Mouse (Mus musculus): Measurements from ENCODE around the gene Rplp2. TPM values are rescaled to one million over a fixed set of nuclear protein-coding genes. Genes with fewer than 3 reads are reported as not detected.
"Not testable (repeated sequence)": the region's sequence is repeated elsewhere in the genome, so short reads cannot be mapped to it uniquely, and the experiment has no call there.

Gene Rplp2
- polyA plus RNA-seq (2015; fragmentation: Nextera tagmentation; extraction: Ambion mirVana): 771 and 809 TPM in 2 replicates

DNA sequence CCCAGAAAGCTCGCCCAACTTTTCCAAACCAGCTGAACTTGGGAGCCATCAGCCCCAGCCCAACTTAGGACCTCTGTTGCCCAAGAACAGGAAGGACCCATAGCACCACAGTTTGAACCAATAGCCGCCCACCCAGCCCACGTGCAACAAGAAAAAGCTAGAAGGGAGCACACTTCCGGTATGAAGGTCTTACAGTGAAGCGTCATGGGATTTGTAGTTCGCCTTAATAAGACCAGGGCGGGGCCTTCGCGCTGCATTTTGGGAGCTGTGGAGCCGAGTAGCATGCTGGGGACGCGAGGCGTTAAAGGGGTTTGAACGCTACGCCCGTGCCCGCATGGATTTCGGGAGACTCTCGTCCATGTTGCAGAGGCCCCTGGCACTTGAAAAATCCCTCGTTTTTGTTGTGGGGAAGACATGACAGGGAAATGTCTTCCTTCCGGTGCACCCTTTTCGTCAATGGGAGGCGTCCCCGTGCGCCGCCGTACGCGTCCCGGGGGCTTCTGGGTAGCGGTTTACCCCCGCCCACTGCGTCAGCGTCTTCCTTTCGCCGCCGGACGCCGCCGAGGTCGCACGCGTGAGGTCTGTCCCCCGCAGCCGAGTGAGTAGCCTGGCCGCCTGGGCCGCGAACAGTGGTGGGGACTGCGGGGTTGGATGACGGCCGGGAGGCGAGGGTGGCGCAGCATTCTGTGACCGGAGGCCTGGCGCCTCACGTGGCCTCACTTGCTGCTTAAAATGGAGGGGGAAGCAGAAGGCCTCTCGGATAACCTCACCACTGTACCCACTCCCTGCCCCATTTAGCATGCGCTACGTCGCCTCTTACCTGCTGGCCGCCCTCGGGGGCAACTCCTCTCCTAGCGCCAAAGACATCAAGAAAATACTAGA lies at the start of gene Rplp2:
Gene Rplp2 (plus strand): TSS at position 261 of the 882 bp plus-strand sequence.
- WGBS: under 1% methylated on average over 63 of the region's 63 CpGs
- no peaks in the 10 kb centered on the region for H3K27me3 ChIP-seq
- H3K27ac ChIP-seq: peak within 1 kb of the TSS; percentile 96

DNA sequence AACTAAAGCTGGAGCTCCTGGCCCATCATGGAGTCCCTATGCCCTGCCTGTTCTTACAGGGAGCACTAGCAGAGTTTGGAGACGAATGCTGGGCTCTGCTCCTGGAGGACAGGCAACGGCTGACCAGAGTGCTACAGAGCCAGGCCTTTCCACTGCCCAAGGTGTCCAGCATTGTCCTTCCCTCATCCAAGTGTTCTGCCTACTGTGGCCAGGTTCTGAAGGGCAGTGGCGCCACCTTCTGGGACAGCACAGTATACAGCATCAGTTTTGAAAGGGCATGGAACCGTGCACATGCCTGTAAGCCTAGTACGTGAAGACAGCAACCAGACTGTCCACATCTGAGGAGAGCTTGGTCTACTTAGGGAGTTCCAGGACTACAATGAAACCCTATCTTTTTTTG lies 43.9 kb upstream of the Rplp2 start:
- H3K4me2 ChIP-seq: no peak overlapping the region
- no peaks in the 10 kb centered on the region for H3K4me1 ChIP-seq (replicated peaks)
- H3K9ac ChIP-seq: no peak overlapping the region
- no peak overlapping the region for H3K27ac ChIP-seq
- 55% methylated on average over 5 of the region's 5 CpGs for WGBS
- peaks cover 60% of the 10 kb centered on the region for H3K36me3 ChIP-seq
- H3K4me3 ChIP-seq: no peak overlapping the region
- H3K27me3 ChIP-seq: no peaks in the 10 kb centered on the region
- no peaks in the 10 kb centered on the region for H3K9me3 ChIP-seq
- peak; percentile 25; the same call in 1 of the 2 replicates for ATAC-seq (ENCODE audit: low FRiP score)

More for the DNA sequence above, at the start of gene Rplp2:
- peaks cover 35% of the 10 kb centered on the region for H3K36me3 ChIP-seq
- peak within 1 kb of the TSS; percentile 79 for H3K4me2 ChIP-seq
- H3K9ac ChIP-seq: peak within 1 kb of the TSS; percentile 94
- peak within 1 kb of the TSS; percentile 86 for H3K4me3 ChIP-seq
- no peaks in the 10 kb centered on the region for H3K9me3 ChIP-seq
- peaks cover 33% of the 10 kb centered on the region for H3K4me1 ChIP-seq (replicated peaks)
- peak; percentile 94 for ATAC-seq (ENCODE audit: low FRiP score)

GRCm38 (mm10) chr7:141405466-141405865 lies 41.7 kb upstream of the Rplp2 start:
- no peaks in the 10 kb centered on the region for H3K9me3 ChIP-seq
- no peak overlapping the region for H3K4me3 ChIP-seq
- no peak for ATAC-seq (ENCODE audit: low FRiP score)
- no peak overlapping the region for H3K27ac ChIP-seq
- H3K4me1 ChIP-seq (replicated peaks): peaks cover 8% of the 10 kb centered on the region
- H3K9ac ChIP-seq: no peak overlapping the region
- H3K27me3 ChIP-seq: no peaks in the 10 kb centered on the region
- H3K36me3 ChIP-seq: peaks cover 61% of the 10 kb centered on the region
- WGBS: 94% methylated on average over 4 of the region's 4 CpGs
- no peak overlapping the region for H3K4me2 ChIP-seq

DNA sequence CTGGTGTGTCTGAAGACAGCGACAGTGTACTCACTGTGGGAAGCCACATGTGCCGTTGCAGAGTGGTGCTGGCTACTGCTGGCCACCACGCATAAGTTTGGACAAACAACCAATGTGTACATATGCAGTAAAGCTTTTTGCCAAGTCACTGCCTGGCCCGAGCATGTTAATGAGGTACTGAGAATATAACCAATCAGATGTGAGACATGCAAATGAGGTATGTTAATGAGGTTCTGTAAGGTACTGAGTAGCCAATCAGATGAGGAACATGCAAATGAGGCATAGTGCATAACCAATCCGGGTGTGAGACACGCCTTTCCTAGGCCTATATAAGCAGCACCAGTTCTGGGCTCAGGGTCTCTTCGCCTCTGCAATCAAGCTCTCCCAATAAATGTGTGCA lies 39.5 kb upstream of the Rplp2 start:
- not testable (repeated sequence) for H3K27ac ChIP-seq; ATAC-seq (ENCODE audit: low FRiP score); H3K9ac ChIP-seq; H3K4me3 ChIP-seq; H3K9me3 ChIP-seq; H3K27me3 ChIP-seq; H3K4me2 ChIP-seq
- Histone ChIP-seq H3K36me3 (peaks cover 44% of the 10 kb centered on the region), H3K4me1 (replicated peaks) (peaks cover 16% of the 10 kb centered on the region)
- 97% methylated on average over 7 of the region's 7 CpGs for WGBS

- Histone ChIP-seq H3K4me1 (replicated peaks) (peaks cover 25% of the 10 kb centered on the region), H3K27me3 (no peaks in the 10 kb centered on the region), H3K36me3 (peaks cover 37% of the 10 kb centered on the region), H3K9ac (peak overlapping the region; percentile 60; the same call in 1 of the 2 replicates), H3K27ac (0 out of 2 replicates have a peak overlapping the region, but pooled peaks have one; percentile 14), H3K9me3 (no peaks in the 10 kb centered on the region), H3K4me2 (no peak overlapping the region), H3K4me3 (no peak overlapping the region)
- WGBS: 12% methylated on average over 11 of the region's 11 CpGs
- ATAC-seq (ENCODE audit: low FRiP score): peak; percentile 43
These were observed 38.3 kb upstream of the Rplp2 start for GRCm38 (mm10) chr7:141408833-141409232.

GRCm38 (mm10) chr7:141410631-141411030 lies 36.5 kb upstream of the Rplp2 start:
- H3K4me1 ChIP-seq (replicated peaks): peaks cover 29% of the 10 kb centered on the region
- H3K27me3 ChIP-seq: no peaks in the 10 kb centered on the region
- no peak overlapping the region for H3K4me2 ChIP-seq
- no peak overlapping the region for H3K4me3 ChIP-seq
- H3K27ac ChIP-seq: no peak overlapping the region
- no peaks in the 10 kb centered on the region for H3K9me3 ChIP-seq
- no peak for ATAC-seq (ENCODE audit: low FRiP score)
- peak overlapping the region; percentile 21; the same call in 1 of the 2 replicates for H3K9ac ChIP-seq
- 89% methylated on average over 8 of the region's 8 CpGs for WGBS
- peaks cover 37% of the 10 kb centered on the region for H3K36me3 ChIP-seq

DNA sequence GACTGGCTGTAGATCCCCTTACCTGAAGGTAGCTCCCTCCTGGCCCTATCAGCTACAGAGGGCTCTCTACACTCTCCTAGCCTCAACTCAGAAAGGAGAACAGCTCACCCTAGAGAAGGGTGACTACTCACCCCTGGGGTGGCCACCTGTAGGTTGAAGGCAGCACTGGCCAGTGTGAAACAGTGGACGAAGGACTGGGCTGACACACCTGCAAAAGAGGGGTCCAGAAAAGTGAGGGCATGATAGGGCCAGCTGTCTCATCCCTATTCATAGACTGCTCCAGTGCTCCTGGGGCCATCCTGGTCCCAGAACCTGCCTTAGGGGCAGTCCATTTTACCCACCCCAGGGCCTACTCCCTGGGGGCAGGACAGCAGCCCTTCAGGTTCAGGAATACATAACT lies 35.5 kb upstream of the Rplp2 start:
- peak overlapping the region; percentile 39 for H3K9ac ChIP-seq

DNA sequence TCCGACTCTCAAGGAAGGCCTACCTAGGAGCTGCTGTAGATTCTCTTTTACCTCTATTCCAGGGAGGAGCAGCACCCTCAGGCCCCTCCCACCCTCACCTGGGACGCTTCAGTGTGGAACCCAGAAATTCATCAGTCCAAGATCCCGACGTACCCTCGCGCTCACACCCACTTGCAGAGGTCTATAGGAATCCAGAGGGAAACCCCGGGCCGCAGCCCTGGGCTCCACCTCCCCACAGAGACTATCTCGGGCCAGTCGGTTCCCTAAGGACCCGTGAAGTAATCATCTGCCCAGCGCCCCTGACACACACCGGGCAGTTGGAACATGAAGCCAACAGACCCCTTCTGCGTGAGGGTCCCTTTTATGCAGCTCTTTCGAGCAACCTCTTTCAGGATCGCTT lies 33.8 kb upstream of the Rplp2 start:
- Histone ChIP-seq H3K4me1 (replicated peaks) (peaks cover 29% of the 10 kb centered on the region), H3K36me3 (peaks cover 26% of the 10 kb centered on the region), H3K27ac (peak overlapping the region; percentile 93), H3K9me3 (no peaks in the 10 kb centered on the region), H3K4me2 (peak overlapping the region; percentile 92), H3K9ac (peak overlapping the region; percentile 94), H3K4me3 (peak overlapping the region; percentile 64), H3K27me3 (no peaks in the 10 kb centered on the region)
- ATAC-seq (ENCODE audit: low FRiP score): peak; percentile 25
- 4% methylated on average over 16 of the region's 16 CpGs for WGBS

More for the DNA sequence above, 35.5 kb upstream of the Rplp2 start:
- Histone ChIP-seq H3K9me3 (no peaks in the 10 kb centered on the region), H3K4me3 (no peak overlapping the region), H3K4me2 (no peak overlapping the region), H3K27ac (0 out of 2 replicates have a peak overlapping the region, but pooled peaks have one; percentile 4), H3K36me3 (peaks cover 37% of the 10 kb centered on the region), H3K27me3 (no peaks in the 10 kb centered on the region), H3K4me1 (replicated peaks) (peaks cover 29% of the 10 kb centered on the region)
- WGBS: 100% methylated on average over 1 of the region's 1 CpGs
- no peak for ATAC-seq (ENCODE audit: low FRiP score)

- WGBS: under 1% methylated on average over 55 of the region's 56 CpGs
- Histone ChIP-seq H3K4me3 (peak within 1 kb of the TSS; percentile 64), H3K4me1 (replicated peaks) (peaks cover 27% of the 10 kb centered on the region), H3K9me3 (no peaks in the 10 kb centered on the region), H3K27me3 (0 out of 2 replicates have a peak, but pooled peaks cover 6% of the 10 kb centered on the region), H3K9ac (peak within 1 kb of the TSS; percentile 94), H3K27ac (peak within 1 kb of the TSS; percentile 93), H3K36me3 (peaks cover 20% of the 10 kb centered on the region), H3K4me2 (peak within 1 kb of the TSS; percentile 92)
- ATAC-seq (ENCODE audit: low FRiP score): peak; percentile 88
These were observed 33.2 kb upstream of the Rplp2 start, which contains the start of gene Gatd1 for GRCm38 (mm10) chr7:141413809-141414584. Gatd1 (minus strand) TSS chr7:141414136.

- H3K27me3 ChIP-seq: 0 out of 2 replicates have a peak, but pooled peaks cover 6% of the 10 kb centered on the region
- H3K9me3 ChIP-seq: no peaks in the 10 kb centered on the region
- H3K4me3 ChIP-seq: no peak overlapping the region
- H3K27ac ChIP-seq: no peak overlapping the region
- no peak for ATAC-seq (ENCODE audit: low FRiP score)
- no peak overlapping the region for H3K9ac ChIP-seq
- 82% methylated on average over 6 of the region's 6 CpGs for WGBS
- no peaks in the 10 kb centered on the region for H3K36me3 ChIP-seq
- no peak overlapping the region for H3K4me2 ChIP-seq
- H3K4me1 ChIP-seq (replicated peaks): peaks cover 21% of the 10 kb centered on the region
These were observed 30.9 kb upstream of the Rplp2 start for GRCm38 (mm10) chr7:141416144-141416841.

GRCm38 (mm10) chr7:141417731-141418681 lies 29.2 kb upstream of the Rplp2 start:
- Histone ChIP-seq H3K4me3 (no peak overlapping the region), H3K36me3 (no peaks in the 10 kb centered on the region), H3K27me3 (0 out of 2 replicates have a peak, but pooled peaks cover 6% of the 10 kb centered on the region), H3K9me3 (no peaks in the 10 kb centered on the region), H3K27ac (no peak overlapping the region), H3K9ac (no peak overlapping the region), H3K4me2 (no peak overlapping the region), H3K4me1 (replicated peaks) (peaks cover 10% of the 10 kb centered on the region)
- ATAC-seq (ENCODE audit: low FRiP score): no peak
- 76% methylated on average over 8 of the region's 8 CpGs for WGBS

Data from hindbrain, embryonic 13.5 days (tissue).